Mouse (Mus musculus) spleen, adult 18-20 months (tissue): ENCODE data around the gene Egln2.

Experiments used
- DNase-seq, 2 experiments: peaks; one replicate each; pipeline ENCODE4 v3.0.0; 2022; ENCODE audit warnings: mixed read lengths in 2 of 2

Gene Egln2

DNA sequence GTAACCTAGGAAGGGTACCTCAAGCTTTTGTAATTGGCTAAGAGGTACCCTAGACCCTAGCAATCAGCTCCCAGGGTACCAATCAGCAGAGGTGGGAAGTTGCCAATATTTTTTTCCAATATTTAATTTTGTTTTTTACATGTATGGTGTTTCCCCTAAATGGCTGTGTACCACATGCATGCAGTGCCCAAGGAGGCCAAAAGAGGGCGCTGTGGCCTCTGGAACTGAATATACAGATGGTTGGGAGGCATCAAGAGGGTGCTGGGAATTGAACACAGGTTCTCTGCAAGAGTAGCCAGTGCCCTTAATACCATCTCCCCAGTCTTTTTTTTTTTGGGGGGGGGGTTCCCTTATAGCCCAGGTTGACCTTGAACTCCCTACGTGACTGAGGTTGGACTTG lies 35.2 kb downstream of the Egln2 start:
- DNase-seq, result no peak

DNA sequence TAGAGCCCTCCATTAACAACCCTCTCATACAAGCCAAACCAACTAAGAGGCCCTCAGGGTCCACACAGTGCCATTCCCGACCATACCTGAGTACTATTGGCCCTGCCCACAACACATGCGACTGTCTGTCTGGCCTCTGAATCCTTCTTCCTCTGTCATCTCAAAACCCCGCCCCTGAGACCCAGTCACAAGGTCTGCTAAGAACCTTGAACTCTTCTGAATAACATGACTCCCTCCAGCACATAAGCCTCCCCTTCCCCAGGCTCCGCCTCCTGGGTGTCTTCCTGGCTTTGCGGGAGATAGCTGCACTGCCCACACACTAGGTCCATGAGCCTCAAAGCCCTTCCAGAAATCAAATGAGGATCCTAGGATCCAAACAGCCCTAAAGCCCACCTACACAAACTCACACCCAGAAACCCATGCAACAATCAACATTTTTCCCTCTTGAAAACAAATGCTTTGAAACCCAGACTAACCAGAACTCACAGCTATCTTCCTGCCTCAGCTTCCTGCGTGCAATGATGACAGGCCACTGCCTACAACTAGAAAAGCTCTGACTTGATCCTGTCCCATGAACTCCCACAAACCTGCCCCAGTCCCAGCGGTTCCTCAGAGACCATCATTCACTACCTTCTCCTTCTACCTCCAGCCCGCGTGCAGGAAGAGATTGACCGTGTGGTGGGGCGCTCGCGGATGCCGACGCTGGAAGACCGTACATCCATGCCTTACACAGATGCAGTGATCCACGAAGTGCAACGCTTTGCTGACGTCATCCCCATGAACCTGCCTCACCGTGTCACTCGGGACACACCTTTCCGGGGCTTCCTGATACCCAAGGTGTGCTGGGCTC lies 35.9 kb downstream of the Egln2 start:
- DNase-seq, result no peak

DNA sequence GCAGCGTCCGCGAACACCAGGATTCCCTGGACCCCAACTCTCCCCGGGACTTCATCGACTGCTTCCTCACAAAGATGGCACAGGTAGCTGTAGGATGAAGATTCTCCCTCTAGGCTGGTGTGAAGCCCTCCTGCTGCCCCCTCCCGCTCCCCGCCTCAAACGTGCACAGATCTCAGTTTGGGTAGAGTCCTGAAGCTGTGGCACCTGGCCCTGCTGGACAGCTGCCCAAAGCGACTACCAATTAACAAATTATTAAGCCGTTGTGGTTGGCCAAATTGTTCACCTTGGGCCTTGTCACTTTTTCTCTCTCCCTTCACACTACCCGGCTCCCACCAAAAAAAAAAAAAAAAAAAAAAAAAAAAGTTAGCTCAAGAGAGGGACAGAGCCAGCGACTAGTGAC lies 36.8 kb downstream of the Egln2 start:
- no peak for DNase-seq

- DNase-seq, result no peak
Measured at GRCm38 (mm10) chr7:27128946-27129345, 37.7 kb downstream of the Egln2 start.

DNA sequence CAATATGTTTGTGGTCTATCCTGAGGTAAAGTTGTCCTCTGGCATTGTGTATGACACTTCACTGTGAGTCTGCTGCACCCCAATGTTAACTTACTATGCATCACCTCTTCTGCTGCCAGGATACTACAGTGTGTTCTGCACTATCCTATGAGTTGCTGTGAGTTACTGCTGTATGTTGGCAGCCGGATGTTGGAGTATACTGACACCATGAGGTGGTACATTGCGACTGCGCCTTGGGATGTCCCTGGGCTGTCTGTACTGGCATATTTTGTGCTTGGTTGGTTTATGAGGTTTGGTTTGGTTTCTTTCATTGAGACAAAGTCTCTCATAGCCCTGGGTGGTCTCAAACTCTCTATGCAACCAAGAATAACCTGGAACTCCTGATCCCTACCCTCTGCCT lies 38.4 kb downstream of the Egln2 start:
- no peak for DNase-seq

GRCm38 (mm10) chr7:27124969-27125368 lies 41.6 kb downstream of the Egln2 start:
- DNase-seq, result no peak

GRCm38 (mm10) chr7:27124305-27124832 lies 42.2 kb downstream of the Egln2 start:
- no peak for DNase-seq

- no peak for DNase-seq
Measured at GRCm38 (mm10) chr7:27119676-27120075, 46.9 kb downstream of the Egln2 start, which contains the start of gene Cyp2f2. Cyp2f2 (plus strand) TSS chr7:27119909.

- no peak for DNase-seq
Measured at GRCm38 (mm10) chr7:27118033-27118511, 48.5 kb downstream of the Egln2 start.

DNA sequence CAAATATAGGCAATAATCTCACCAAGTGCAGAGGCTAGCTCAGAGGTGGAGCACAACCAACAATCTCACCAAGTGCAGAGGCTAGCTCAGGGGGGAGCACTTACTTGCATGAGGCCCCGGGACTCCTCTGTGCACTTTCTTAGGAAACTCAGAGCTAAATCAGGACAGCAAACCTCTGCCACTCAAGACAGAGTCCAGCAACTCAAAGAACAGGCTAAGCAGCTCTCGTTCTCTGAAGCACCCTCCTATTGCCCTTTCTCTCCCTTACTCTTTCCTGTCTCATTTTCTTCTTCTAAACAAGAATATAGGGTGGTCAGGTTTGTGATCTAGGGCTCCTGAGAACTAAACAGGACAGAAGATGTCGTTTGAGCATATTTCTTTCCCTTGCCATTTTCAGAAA lies 54.6 kb downstream of the Egln2 start:
- no peak for DNase-seq

GRCm38 (mm10) chr7:27111038-27111437 lies 55.6 kb downstream of the Egln2 start:
- no peak for DNase-seq

GRCm38 (mm10) chr7:27110327-27110726 lies 56.3 kb downstream of the Egln2 start:
- no peak for DNase-seq
